Mouse (Mus musculus): ENCODE data around the gene Ubqln1. TPM values are rescaled to one million over a fixed set of nuclear protein-coding genes. Genes with fewer than 3 reads are reported as not detected.
"Not testable (repeated sequence)": the region's sequence is repeated elsewhere in the genome, so short reads cannot be mapped to it uniquely, and the experiment has no call there.

Ubqln1 gene
- polyA plus RNA-seq, 1 experiment from 2014 or later, result 136 TPM

DNA sequence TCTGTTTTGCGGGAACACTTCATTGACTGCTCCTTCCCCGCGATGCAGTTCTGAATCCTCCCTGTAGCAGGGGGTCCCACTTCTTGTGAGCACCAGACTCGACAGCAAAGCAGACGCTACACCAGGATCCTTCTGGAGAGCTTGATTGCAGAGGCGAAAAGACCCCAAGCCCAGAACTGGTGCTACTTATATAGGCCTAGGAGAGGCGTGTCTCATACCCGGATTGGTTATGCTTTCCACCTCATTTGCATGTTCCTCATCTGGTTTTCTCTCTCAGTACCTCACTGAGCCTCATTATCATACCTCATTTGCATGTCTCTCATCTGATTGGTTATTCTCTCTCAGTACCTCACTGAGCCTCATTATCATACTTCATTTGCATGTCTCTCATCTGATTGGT is 68.8 kb downstream of the Ubqln1 start:
- WGBS, result 96% methylated on average over 8 of the region's 8 CpGs
- not testable (repeated sequence) for H3K4me3 ChIP-seq (ENCODE audit: low read depth, low read length)

GRCm38 (mm10) chr13:58131692-58132091 is 83.8 kb downstream of the Ubqln1 start:
- H3K9me3 ChIP-seq (ENCODE audit: control insufficient read depth, low read length), result peaks cover 3% of the 10 kb centered on the region; the same call in 1 of the 2 replicates
- no peaks in the 10 kb centered on the region for H3K4me1 ChIP-seq (ENCODE audit: control insufficient read depth, insufficient read depth, low read length)
- DNase-seq (ENCODE audit: low spot score) (no peak), ATAC-seq (ENCODE audit: insufficient number of reproducible peaks, low FRiP score, low TSS enrichment, low read depth) (no peak)
- H3K4me2 ChIP-seq (ENCODE audit: low read depth, severe bottlenecking), result no peak overlapping the region
- 45% methylated on average over 3 of the region's 3 CpGs for WGBS
- H3K9ac ChIP-seq (ENCODE audit: low read length), result no peak overlapping the region
- peaks cover 3% of the 10 kb centered on the region; the same call in 1 of the 2 replicates for H3K36me3 ChIP-seq (ENCODE audit: control insufficient read depth, insufficient read depth, low read length)
- no peak overlapping the region for H3K4me3 ChIP-seq (ENCODE audit: low read depth, low read length)
- no peaks in the 10 kb centered on the region for H3K27me3 ChIP-seq (ENCODE audit: control insufficient read depth, insufficient read depth, low read length)
- no peak overlapping the region for H3K27ac ChIP-seq (replicated peaks; ENCODE audit: low read depth, low read length)

More for the DNA sequence above, 68.8 kb downstream of the Ubqln1 start:
- not testable (repeated sequence) for H3K9me3 ChIP-seq (ENCODE audit: control insufficient read depth, low read length); ATAC-seq (ENCODE audit: insufficient number of reproducible peaks, low FRiP score, low TSS enrichment, low read depth); H3K4me2 ChIP-seq (ENCODE audit: low read depth, severe bottlenecking); H3K4me1 ChIP-seq (ENCODE audit: control insufficient read depth, insufficient read depth, low read length); H3K36me3 ChIP-seq (ENCODE audit: control insufficient read depth, insufficient read depth, low read length); H3K27ac ChIP-seq (replicated peaks; ENCODE audit: low read depth, low read length); H3K27me3 ChIP-seq (ENCODE audit: control insufficient read depth, insufficient read depth, low read length); DNase-seq (ENCODE audit: low spot score); H3K9ac ChIP-seq (ENCODE audit: low read length)

DNA sequence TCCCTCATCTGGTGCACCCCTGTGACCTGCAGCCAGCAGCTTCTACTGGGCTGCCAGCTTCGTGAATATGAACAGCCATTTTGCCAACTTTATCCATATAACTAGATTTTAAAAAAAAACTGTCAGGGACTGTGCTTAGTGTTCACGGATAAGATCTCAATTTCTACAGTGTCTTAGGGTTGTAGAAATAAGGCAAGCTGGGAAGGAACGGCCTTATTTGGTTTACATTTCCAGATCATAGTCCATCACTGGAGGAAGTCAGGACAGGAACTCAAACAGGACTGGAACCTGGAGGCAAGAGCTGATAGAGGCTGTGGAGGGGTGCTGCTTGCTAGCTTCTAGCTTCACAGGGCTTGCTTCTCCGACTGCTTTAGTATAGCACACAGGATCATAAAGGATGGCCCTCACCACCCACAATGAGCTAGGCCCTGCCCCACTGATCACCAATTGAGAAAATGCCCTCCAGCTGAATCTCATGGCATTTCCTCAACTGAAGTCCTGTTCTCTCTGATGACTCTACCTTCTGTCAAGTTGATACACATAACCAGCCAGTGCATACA is 85.7 kb downstream of the Ubqln1 start:
- H3K36me3 ChIP-seq (ENCODE audit: control insufficient read depth, insufficient read depth, low read length), result peaks cover 3% of the 10 kb centered on the region; the same call in 1 of the 2 replicates
- H3K27ac ChIP-seq (replicated peaks; ENCODE audit: low read depth, low read length), result peak overlapping the region; percentile 99
- no peaks in the 10 kb centered on the region; the same call in 1 of the 2 replicates for H3K9me3 ChIP-seq (ENCODE audit: control insufficient read depth, low read length)
- H3K4me1 ChIP-seq (ENCODE audit: control insufficient read depth, insufficient read depth, low read length), result 0 out of 2 replicates have a peak, but pooled peaks cover 2% of the 10 kb centered on the region
- ATAC-seq (ENCODE audit: insufficient number of reproducible peaks, low FRiP score, low TSS enrichment, low read depth), result 0 out of 2 replicates have a peak, but pooled peaks have one; percentile 0
- 37% methylated on average over 4 of the region's 4 CpGs for WGBS
- H3K4me3 ChIP-seq (ENCODE audit: low read depth, low read length), result peak overlapping the region; percentile 100
- H3K9ac ChIP-seq (ENCODE audit: low read length), result peak overlapping the region; percentile 100
- DNase-seq (ENCODE audit: low spot score), result no peak
- H3K4me2 ChIP-seq (ENCODE audit: low read depth, severe bottlenecking), result peak overlapping the region; percentile 54
- H3K27me3 ChIP-seq (ENCODE audit: control insufficient read depth, insufficient read depth, low read length), result no peaks in the 10 kb centered on the region

DNA sequence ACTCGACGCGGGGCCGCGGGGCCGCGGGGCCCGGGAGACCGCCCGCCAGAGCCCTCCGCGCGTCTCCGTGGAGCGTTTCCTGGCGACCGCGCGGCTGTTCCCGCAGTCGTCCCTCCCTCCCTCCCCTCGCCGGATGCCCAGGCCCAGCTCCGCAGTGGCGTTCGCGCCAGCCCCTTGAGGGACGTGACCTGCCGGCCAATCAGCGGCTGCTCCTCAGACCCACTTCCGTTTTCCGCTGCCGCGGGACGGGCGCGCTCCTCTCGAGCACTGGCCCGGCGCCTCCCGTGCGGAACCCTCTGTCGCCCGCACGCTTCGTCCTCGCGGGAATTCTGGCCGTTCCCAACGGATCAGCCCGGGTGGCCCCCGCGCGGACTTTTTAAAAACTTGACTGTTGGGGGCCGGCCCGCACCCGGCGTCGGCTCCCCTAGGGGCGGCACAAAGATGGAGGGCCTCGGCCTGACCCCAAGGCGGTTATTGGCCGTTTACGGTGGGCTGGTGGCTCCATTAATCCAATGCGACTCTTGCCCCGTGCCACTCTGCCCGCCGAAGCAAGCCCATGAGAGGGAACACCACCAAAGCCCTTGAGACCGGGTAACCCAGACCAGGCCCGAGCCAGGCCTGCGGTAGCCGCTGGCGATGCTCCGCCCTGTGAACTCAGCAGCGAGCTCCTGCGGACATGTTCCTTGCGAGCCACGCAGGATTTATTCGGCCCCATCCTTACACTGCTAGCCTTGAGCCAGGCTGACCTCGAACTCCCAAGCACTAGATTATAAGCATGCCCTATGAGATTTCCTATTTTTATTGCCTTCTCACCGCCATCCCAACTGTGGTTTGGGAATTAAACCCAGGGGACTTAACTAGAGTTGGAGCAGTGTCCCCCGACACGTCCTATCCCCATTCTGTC is 86.4 kb downstream of the Ubqln1 start:
- 0 out of 2 replicates have a peak, but pooled peaks cover 2% of the 10 kb centered on the region for H3K4me1 ChIP-seq (ENCODE audit: control insufficient read depth, insufficient read depth, low read length)
- H3K9me3 ChIP-seq (ENCODE audit: control insufficient read depth, low read length), result no peaks in the 10 kb centered on the region

DNA sequence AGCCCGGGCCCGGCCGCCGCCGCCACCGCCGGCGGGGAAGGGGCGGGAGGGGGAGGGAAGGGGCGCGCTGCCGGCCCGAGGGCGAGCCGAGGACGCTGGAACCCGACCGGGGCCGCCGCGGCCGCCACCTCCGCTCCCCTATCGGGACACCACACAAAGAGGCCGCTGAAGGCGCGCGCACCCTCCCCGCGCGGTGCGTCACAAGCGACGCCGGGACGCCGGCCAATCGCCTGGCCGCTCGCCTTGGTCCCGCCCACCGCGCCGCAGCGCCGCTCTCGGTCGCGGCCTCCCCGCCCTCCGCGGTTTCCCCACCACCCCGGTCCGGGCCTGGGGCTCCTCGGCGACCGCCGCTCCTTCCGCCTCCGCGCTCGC is 87.1 kb downstream of the Ubqln1 start, which contains the start of gene Hnrnpa0:
TSS of gene Hnrnpa0 (minus strand) at position 161 of the 372 bp plus-strand sequence.
- Histone ChIP-seq H3K4me1 (ENCODE audit: control insufficient read depth, insufficient read depth, low read length) (0 out of 2 replicates have a peak, but pooled peaks cover 2% of the 10 kb centered on the region), H3K9me3 (ENCODE audit: control insufficient read depth, low read length) (no peaks in the 10 kb centered on the region), H3K4me3 (ENCODE audit: low read depth, low read length) (peak within 1 kb of the TSS; percentile 100), H3K27ac (replicated peaks; ENCODE audit: low read depth, low read length) (peak within 1 kb of the TSS; percentile 99), H3K27me3 (ENCODE audit: control insufficient read depth, insufficient read depth, low read length) (no peaks in the 10 kb centered on the region), H3K36me3 (ENCODE audit: control insufficient read depth, insufficient read depth, low read length) (peaks cover 3% of the 10 kb centered on the region; the same call in 1 of the 2 replicates), H3K4me2 (ENCODE audit: low read depth, severe bottlenecking) (peak within 1 kb of the TSS; percentile 65), H3K9ac (ENCODE audit: low read length) (peak within 1 kb of the TSS; percentile 100)
- peak; percentile 94 for ATAC-seq (ENCODE audit: insufficient number of reproducible peaks, low FRiP score, low TSS enrichment, low read depth)
- DNase-seq (ENCODE audit: low spot score), result peak; percentile 95
- under 1% methylated on average over 30 of the region's 62 CpGs for WGBS

More for the DNA sequence above, 86.4 kb downstream of the Ubqln1 start:
- peaks cover 3% of the 10 kb centered on the region; the same call in 1 of the 2 replicates for H3K36me3 ChIP-seq (ENCODE audit: control insufficient read depth, insufficient read depth, low read length)
- no peaks in the 10 kb centered on the region for H3K27me3 ChIP-seq (ENCODE audit: control insufficient read depth, insufficient read depth, low read length)
- DNase-seq (ENCODE audit: low spot score) (peak; percentile 95), ATAC-seq (ENCODE audit: insufficient number of reproducible peaks, low FRiP score, low TSS enrichment, low read depth) (peak; percentile 96)
- WGBS, result under 1% methylated on average over 79 of the region's 83 CpGs
- peak overlapping the region; percentile 100 for H3K4me3 ChIP-seq (ENCODE audit: low read depth, low read length)
- peak overlapping the region; percentile 54 for H3K4me2 ChIP-seq (ENCODE audit: low read depth, severe bottlenecking)
- H3K27ac ChIP-seq (replicated peaks; ENCODE audit: low read depth, low read length), result peak overlapping the region; percentile 99
- H3K9ac ChIP-seq (ENCODE audit: low read length), result peak overlapping the region; percentile 100

GRCm38 (mm10) chr13:58127766-58128361 is 87.6 kb downstream of the Ubqln1 start:
- H3K4me3 ChIP-seq (ENCODE audit: low read depth, low read length), result peak overlapping the region; percentile 100
- no peak; the same call in 1 of the 2 replicates for ATAC-seq (ENCODE audit: insufficient number of reproducible peaks, low FRiP score, low TSS enrichment, low read depth)
- peak; percentile 75 for DNase-seq (ENCODE audit: low spot score)
- H3K9ac ChIP-seq (ENCODE audit: low read length), result peak overlapping the region; percentile 100
- no peaks in the 10 kb centered on the region for H3K27me3 ChIP-seq (ENCODE audit: control insufficient read depth, insufficient read depth, low read length)
- peaks cover 3% of the 10 kb centered on the region; the same call in 1 of the 2 replicates for H3K36me3 ChIP-seq (ENCODE audit: control insufficient read depth, insufficient read depth, low read length)
- no peaks in the 10 kb centered on the region for H3K9me3 ChIP-seq (ENCODE audit: control insufficient read depth, low read length)
- 0 out of 2 replicates have a peak, but pooled peaks cover 2% of the 10 kb centered on the region for H3K4me1 ChIP-seq (ENCODE audit: control insufficient read depth, insufficient read depth, low read length)
- peak overlapping the region; percentile 99 for H3K27ac ChIP-seq (replicated peaks; ENCODE audit: low read depth, low read length)
- under 1% methylated on average over 79 of the region's 81 CpGs for WGBS
- H3K4me2 ChIP-seq (ENCODE audit: low read depth, severe bottlenecking), result peak overlapping the region; percentile 65

DNA sequence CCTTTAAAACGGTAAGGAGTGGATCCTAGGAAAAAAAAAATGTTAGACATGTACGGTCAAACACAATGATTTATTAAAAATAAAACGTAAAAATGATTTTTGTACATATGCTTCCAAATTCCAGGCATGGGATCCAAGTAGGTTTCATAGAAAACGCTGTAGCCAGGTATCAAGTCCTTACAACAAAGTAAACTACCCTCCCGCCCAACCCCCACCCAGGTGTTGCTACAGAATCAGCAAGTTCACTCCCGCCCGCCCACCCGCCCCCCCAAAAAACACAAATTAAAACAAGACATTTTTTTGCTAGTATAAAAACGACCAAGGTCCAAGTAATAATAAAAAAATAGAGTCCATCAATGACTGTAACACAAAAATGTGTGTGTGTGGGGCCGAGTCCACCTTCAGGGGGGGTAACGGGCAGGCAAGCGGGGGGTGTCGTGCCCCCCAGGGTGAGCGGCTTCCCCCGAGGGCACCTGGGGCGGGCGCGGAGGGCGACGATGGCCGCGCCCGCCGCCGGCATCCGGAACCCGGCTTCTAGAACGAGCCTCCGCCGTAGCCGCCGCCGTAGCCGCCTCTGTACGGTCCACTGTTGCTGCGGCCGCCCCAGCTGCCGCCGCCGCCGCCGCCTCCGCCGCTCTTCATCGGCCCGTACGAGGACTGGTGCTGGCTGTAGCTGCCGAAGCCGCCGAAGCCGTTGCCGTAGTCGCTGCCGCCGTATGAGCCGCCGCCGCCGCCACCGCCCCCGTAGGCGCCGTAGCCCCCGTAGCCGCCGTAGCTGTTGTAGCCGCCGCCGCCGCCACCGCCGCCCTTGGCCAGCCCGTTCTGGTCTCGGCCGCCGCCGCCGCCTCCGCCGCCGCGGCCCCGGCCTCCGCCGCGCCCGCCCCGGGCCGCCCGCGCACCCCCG is 88.3 kb downstream of the Ubqln1 start:
- Histone ChIP-seq H3K9ac (ENCODE audit: low read length) (peak overlapping the region; percentile 100), H3K4me2 (ENCODE audit: low read depth, severe bottlenecking) (peak overlapping the region; percentile 65), H3K27me3 (ENCODE audit: control insufficient read depth, insufficient read depth, low read length) (no peaks in the 10 kb centered on the region), H3K9me3 (ENCODE audit: control insufficient read depth, low read length) (no peaks in the 10 kb centered on the region), H3K4me3 (ENCODE audit: low read depth, low read length) (peak overlapping the region; percentile 100), H3K36me3 (ENCODE audit: control insufficient read depth, insufficient read depth, low read length) (peaks cover 3% of the 10 kb centered on the region; the same call in 1 of the 2 replicates), H3K27ac (replicated peaks; ENCODE audit: low read depth, low read length) (peak overlapping the region; percentile 99), H3K4me1 (ENCODE audit: control insufficient read depth, insufficient read depth, low read length) (0 out of 2 replicates have a peak, but pooled peaks cover 2% of the 10 kb centered on the region)
- ATAC-seq (ENCODE audit: insufficient number of reproducible peaks, low FRiP score, low TSS enrichment, low read depth) (no peak), DNase-seq (ENCODE audit: low spot score) (peak; percentile 54)
- WGBS, result 2% methylated on average over 57 of the region's 92 CpGs

Data from limb, embryonic 11.5 days (tissue).